Mouse (Mus musculus) embryonic facial prominence, embryonic 12.5 days (tissue): ENCODE results near the gene Phip. TPM values are rescaled to one million over a fixed set of nuclear protein-coding genes. Genes with fewer than 3 reads are reported as not detected.

Source experiments
- ATAC-seq: fragments of 200-750 bp; cut with Nextera tagmentation; 2 replicates; pipeline ENCODE4 v1.8.0; 2017; ENCODE audit not compliant: insufficient number of reproducible peaks, insufficient read depth, low FRiP score, low TSS enrichment
- H3K27ac ChIP-seq: fragments of 300-500 bp; sonication (generic); 2 replicates; pipeline ENCODE4 v1.5.1; 2016; ENCODE audit warnings: mild to moderate bottlenecking
- H3K27me3 ChIP-seq: fragments of 300-500 bp; sonication (generic); 2 replicates; pipeline ENCODE4 v1.6.1; 2016; ENCODE audit warnings: mild to moderate bottlenecking, moderate library complexity
- H3K36me3 ChIP-seq: fragments of 300-500 bp; sonication (generic); 2 replicates; pipeline ENCODE4 v1.6.1; 2016; ENCODE audit warnings: mild to moderate bottlenecking
- H3K4me1 ChIP-seq: fragments of 300-500 bp; sonication (generic); 2 replicates; pipeline ENCODE4 v1.6.1; 2016
- H3K4me2 ChIP-seq: fragments of 300-500 bp; sonication (generic); replicated peaks from 2 replicates; pipeline ENCODE4 v1.6.1; 2016; ENCODE audit warnings: mild to moderate bottlenecking, moderate library complexity
- H3K4me3 ChIP-seq: fragments of 300-500 bp; sonication (generic); 2 replicates; pipeline ENCODE4 v1.5.1; 2016; ENCODE audit warnings: mild to moderate bottlenecking
- H3K9ac ChIP-seq: fragments of 300-500 bp; sonication (generic); 2 replicates; pipeline ENCODE4 v1.6.1; 2016; ENCODE audit warnings: mild to moderate bottlenecking, moderate library complexity
- H3K9me3 ChIP-seq: fragments of 300-500 bp; sonication (generic); 2 replicates; pipeline ENCODE4 v1.6.1; 2016; ENCODE audit warnings: mild to moderate bottlenecking, moderate library complexity
- WGBS: fragments of 180-500 bp; shearing (Covaris S2); methylation state at CpG from one replicate; pipeline ENCODE4 v1.1.7; 2016; 5-methylcytosine and 5-hydroxymethylcytosine counted together
- polyA plus RNA-seq: library from polyadenylated mRNA; unstranded; fragments of >200 nt; fragmentation: Nextera tagmentation; extraction: Ambion mirVana; gene quantifications from 2 replicates; pipeline ENCODE4 v1.2.1, GENCODE M21; 2016

The Phip gene
- polyA plus RNA-seq, 1 experiment from 2014 or later: 132 TPM

GRCm38 (mm10) chr9:82971433-82971832, 3.9 kb downstream of the Phip start:
- Histone ChIP-seq H3K27ac (no peak overlapping the region), H3K9ac (no peak overlapping the region), H3K36me3 (no peaks in the 10 kb centered on the region), H3K27me3 (no peaks in the 10 kb centered on the region), H3K4me1 (peaks cover 7% of the 10 kb centered on the region), H3K4me3 (no peak overlapping the region), H3K9me3 (no peaks in the 10 kb centered on the region), H3K4me2 (peak overlapping the region; percentile 9; the same call in 1 of the 2 replicates)
- 65% methylated on average over 1 of the region's 1 CpGs for WGBS
- no peak for ATAC-seq

GRCm38 (mm10) chr9:82967076-82967621, 8.2 kb downstream of the Phip start:
- Histone ChIP-seq H3K27ac (no peak overlapping the region), H3K9ac (no peak overlapping the region), H3K9me3 (no peaks in the 10 kb centered on the region), H3K27me3 (no peaks in the 10 kb centered on the region), H3K4me2 (no peak overlapping the region), H3K4me1 (no peaks in the 10 kb centered on the region), H3K4me3 (no peak overlapping the region), H3K36me3 (0 out of 2 replicates have a peak, but pooled peaks cover 3% of the 10 kb centered on the region)
- ATAC-seq: no peak
- WGBS: 79% methylated on average over 8 of the region's 8 CpGs

GRCm38 (mm10) chr9:82963981-82964380, 11.3 kb downstream of the Phip start:
- no peak for ATAC-seq
- Histone ChIP-seq H3K9ac (no peak overlapping the region), H3K4me1 (no peaks in the 10 kb centered on the region), H3K36me3 (0 out of 2 replicates have a peak, but pooled peaks cover 8% of the 10 kb centered on the region), H3K4me2 (no peak overlapping the region), H3K27me3 (no peaks in the 10 kb centered on the region), H3K27ac (no peak overlapping the region), H3K9me3 (no peaks in the 10 kb centered on the region), H3K4me3 (no peak overlapping the region)
- 90% methylated on average over 4 of the region's 4 CpGs for WGBS

- H3K4me3 ChIP-seq: no peak overlapping the region
- H3K4me2 ChIP-seq: no peak overlapping the region
- no peak overlapping the region for H3K27ac ChIP-seq
- no peaks in the 10 kb centered on the region for H3K27me3 ChIP-seq
- WGBS: 91% methylated on average over 2 of the region's 2 CpGs
- ATAC-seq: no peak
- no peaks in the 10 kb centered on the region for H3K4me1 ChIP-seq
- H3K36me3 ChIP-seq: 0 out of 2 replicates have a peak, but pooled peaks cover 11% of the 10 kb centered on the region
- no peak overlapping the region for H3K9ac ChIP-seq
- H3K9me3 ChIP-seq: no peaks in the 10 kb centered on the region
Observed at GRCm38 (mm10) chr9:82961352-82961751, 14.0 kb downstream of the Phip start.

- no peaks in the 10 kb centered on the region for H3K9me3 ChIP-seq
- H3K4me2 ChIP-seq: no peak overlapping the region
- H3K4me1 ChIP-seq: no peaks in the 10 kb centered on the region
- no peak overlapping the region for H3K9ac ChIP-seq
- no peak overlapping the region for H3K27ac ChIP-seq
- no peak overlapping the region for H3K4me3 ChIP-seq
- no peaks in the 10 kb centered on the region for H3K27me3 ChIP-seq
- H3K36me3 ChIP-seq: peaks cover 24% of the 10 kb centered on the region
- 57% methylated on average over 4 of the region's 4 CpGs for WGBS
- no peak for ATAC-seq
Observed at GRCm38 (mm10) chr9:82955267-82955666, 20.0 kb downstream of the Phip start.

GRCm38 (mm10) chr9:82952330-82952729, 23.0 kb downstream of the Phip start:
- H3K4me3 ChIP-seq: no peak overlapping the region
- H3K4me1 ChIP-seq: no peaks in the 10 kb centered on the region
- H3K36me3 ChIP-seq: peaks cover 24% of the 10 kb centered on the region
- no peaks in the 10 kb centered on the region for H3K9me3 ChIP-seq
- ATAC-seq: no peak
- no peak overlapping the region for H3K27ac ChIP-seq
- H3K4me2 ChIP-seq: no peak overlapping the region
- no peaks in the 10 kb centered on the region for H3K27me3 ChIP-seq
- H3K9ac ChIP-seq: no peak overlapping the region

GRCm38 (mm10) chr9:82951435-82952004, 23.8 kb downstream of the Phip start:
- Histone ChIP-seq H3K4me1 (no peaks in the 10 kb centered on the region), H3K36me3 (peaks cover 22% of the 10 kb centered on the region), H3K9me3 (no peaks in the 10 kb centered on the region), H3K27ac (no peak overlapping the region), H3K9ac (no peak overlapping the region), H3K4me3 (no peak overlapping the region), H3K4me2 (no peak overlapping the region), H3K27me3 (no peaks in the 10 kb centered on the region)
- no peak for ATAC-seq
- WGBS: 85% methylated on average over 2 of the region's 2 CpGs

- no peaks in the 10 kb centered on the region for H3K27me3 ChIP-seq
- 96% methylated on average over 7 of the region's 7 CpGs for WGBS
- no peak overlapping the region for H3K4me3 ChIP-seq
- H3K27ac ChIP-seq: no peak overlapping the region
- no peak overlapping the region for H3K9ac ChIP-seq
- H3K9me3 ChIP-seq: no peaks in the 10 kb centered on the region
- no peaks in the 10 kb centered on the region for H3K4me1 ChIP-seq
- ATAC-seq: no peak
- peaks cover 49% of the 10 kb centered on the region for H3K36me3 ChIP-seq
- no peak overlapping the region for H3K4me2 ChIP-seq
Observed at GRCm38 (mm10) chr9:82907246-82907645, 68.1 kb downstream of the Phip start.

GRCm38 (mm10) chr9:82888645-82889044, 86.7 kb downstream of the Phip start:
- no peak for ATAC-seq
- Histone ChIP-seq H3K36me3 (peaks cover 44% of the 10 kb centered on the region), H3K4me3 (no peak overlapping the region), H3K9me3 (no peaks in the 10 kb centered on the region), H3K9ac (no peak overlapping the region), H3K27ac (no peak overlapping the region), H3K27me3 (no peaks in the 10 kb centered on the region), H3K4me1 (no peaks in the 10 kb centered on the region), H3K4me2 (no peak overlapping the region)

- Histone ChIP-seq H3K36me3 (peaks cover 55% of the 10 kb centered on the region), H3K4me3 (no peak overlapping the region), H3K4me2 (no peak overlapping the region), H3K9ac (no peak overlapping the region), H3K9me3 (no peaks in the 10 kb centered on the region), H3K4me1 (no peaks in the 10 kb centered on the region), H3K27ac (no peak overlapping the region), H3K27me3 (no peaks in the 10 kb centered on the region)
- no peak for ATAC-seq
Observed at GRCm38 (mm10) chr9:82884177-82884576, 91.1 kb downstream of the Phip start.

GRCm38 (mm10) chr9:82877078-82877477, 98.2 kb downstream of the Phip start:
- H3K9me3 ChIP-seq: no peaks in the 10 kb centered on the region
- peaks cover 57% of the 10 kb centered on the region for H3K36me3 ChIP-seq
- H3K27ac ChIP-seq: no peak overlapping the region
- WGBS: 91% methylated on average over 1 of the region's 1 CpGs
- no peak overlapping the region for H3K9ac ChIP-seq
- no peaks in the 10 kb centered on the region for H3K4me1 ChIP-seq
- H3K4me2 ChIP-seq: no peak overlapping the region
- H3K4me3 ChIP-seq: no peak overlapping the region
- H3K27me3 ChIP-seq: no peaks in the 10 kb centered on the region
- no peak for ATAC-seq

GRCm38 (mm10) chr9:82867698-82868097, 107.6 kb downstream of the Phip start:
- H3K9me3 ChIP-seq: no peaks in the 10 kb centered on the region
- ATAC-seq: no peak

More at GRCm38 (mm10) chr9:82867698-82868097, 107.6 kb downstream of the Phip start:
- no peak overlapping the region for H3K4me3 ChIP-seq
- no peak overlapping the region for H3K27ac ChIP-seq
- no peak overlapping the region for H3K9ac ChIP-seq
- no peak overlapping the region for H3K4me2 ChIP-seq
- peaks cover 16% of the 10 kb centered on the region for H3K36me3 ChIP-seq
- H3K4me1 ChIP-seq: no peaks in the 10 kb centered on the region
- WGBS: 86% methylated on average over 3 of the region's 3 CpGs
- no peaks in the 10 kb centered on the region for H3K27me3 ChIP-seq
